Mouse (Mus musculus) thymus, adult 2 months (tissue): ENCODE data around the gene 4930590J08Rik.

Source experiments
- CTCF ChIP-seq: fragments of 200-500 bp; IDR thresholded peaks from 2 replicates; pipeline ENCODE4 v1.5.1; 2012; ENCODE audit warnings: mild to moderate bottlenecking, control low read depth, low read length, moderate library complexity, borderline replicate concordance; ENCODE audit not compliant: control insufficient read depth, poor library complexity, insufficient read depth; ENCODE audit errors: extremely low read depth
- POLR2A ChIP-seq: fragments of 200-500 bp; IDR thresholded peaks from 2 replicates; pipeline ENCODE4 v1.6.1; 2012; ENCODE audit warnings: mild to moderate bottlenecking, low read length, control low read depth, moderate library complexity; ENCODE audit not compliant: control insufficient read depth, poor library complexity, insufficient read depth; ENCODE audit errors: extremely low read depth

DNA sequence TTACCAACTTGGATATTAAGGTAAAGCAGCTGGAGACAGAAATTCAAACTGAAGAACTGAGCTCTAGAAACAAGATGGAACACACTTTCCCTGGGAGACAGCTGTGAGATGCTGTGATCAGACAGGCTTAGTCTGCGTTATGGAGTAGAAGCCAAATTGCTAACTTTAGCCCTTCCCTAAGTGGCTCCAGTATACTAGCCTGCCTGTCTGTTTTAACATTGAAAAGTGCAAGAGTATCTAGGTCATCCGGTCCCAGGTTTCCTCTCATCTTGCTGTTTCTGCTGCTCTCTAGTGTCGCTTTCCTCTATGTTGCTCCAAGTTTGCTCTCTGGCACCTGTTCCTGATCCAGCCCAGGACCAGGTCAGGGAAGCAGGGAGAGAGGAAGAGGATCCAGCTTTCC is 5.8 kb upstream of the 4930590J08Rik start:
- TF ChIP-seq CTCF, result no peak
- no peak for TF ChIP-seq POLR2A
